Mouse (Mus musculus) brain, embryonic 14.5 days (tissue): Measurements from ENCODE around the gene Fam129a.

Source experiments
- CTCF ChIP-seq: fragments of 200-500 bp; IDR thresholded peaks from 2 replicates; pipeline ENCODE4 v1.5.1; 2012; ENCODE audit warnings: inconsistent platforms, mild to moderate bottlenecking, moderate library complexity, borderline replicate concordance; ENCODE audit not compliant: insufficient read depth, insufficient read length; ENCODE audit errors: extremely low read depth
- POLR2A ChIP-seq: fragments of 200-500 bp; IDR thresholded peaks from 2 replicates; pipeline ENCODE4 v1.6.1; 2012; ENCODE audit warnings: mild to moderate bottlenecking, inconsistent platforms, borderline replicate concordance; ENCODE audit not compliant: poor library complexity, insufficient read depth, insufficient read length, severe bottlenecking; ENCODE audit errors: extremely low read depth

- TF ChIP-seq CTCF (no peak), POLR2A (no peak)
These were observed 182.0 kb downstream of the Fam129a start for GRCm38 (mm10) chr1:151752946-151753345.
